Mouse (Mus musculus) urinary bladder, postnatal 4 days (tissue): ENCODE results near the gene Gfap.

Experiments
- DNase-seq, 2 experiments: peaks; one replicate each; pipeline ENCODE4 v3.0.0; 2021 to 2022; ENCODE audit warnings: low spot score in 2 of 2

Gfap gene

DNA sequence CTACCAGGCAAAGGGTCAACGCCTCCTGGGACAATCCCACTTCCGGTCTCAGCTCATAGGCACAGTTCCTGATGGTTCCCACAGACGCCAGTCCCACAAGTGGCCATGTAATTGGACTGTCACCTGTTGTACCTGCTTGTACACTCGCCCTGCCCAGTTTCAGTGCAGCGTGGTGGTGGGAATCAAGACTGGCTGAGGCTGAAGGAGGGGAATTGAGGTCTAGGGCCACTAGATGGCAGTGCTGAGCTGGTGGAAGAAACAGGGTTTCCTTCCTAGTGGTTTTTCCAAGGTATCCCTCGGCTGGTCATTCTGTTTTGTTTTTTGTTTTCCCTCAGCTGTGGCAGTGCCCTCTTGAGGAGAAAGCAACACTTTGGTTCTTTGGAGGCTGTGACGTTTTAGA, at the start of gene Gfap:
Gene Gfap, minus strand, starts transcription at position 150 of the 400 bp plus-strand sequence.
- DNase-seq, result peak; percentile 64 to 87

DNA sequence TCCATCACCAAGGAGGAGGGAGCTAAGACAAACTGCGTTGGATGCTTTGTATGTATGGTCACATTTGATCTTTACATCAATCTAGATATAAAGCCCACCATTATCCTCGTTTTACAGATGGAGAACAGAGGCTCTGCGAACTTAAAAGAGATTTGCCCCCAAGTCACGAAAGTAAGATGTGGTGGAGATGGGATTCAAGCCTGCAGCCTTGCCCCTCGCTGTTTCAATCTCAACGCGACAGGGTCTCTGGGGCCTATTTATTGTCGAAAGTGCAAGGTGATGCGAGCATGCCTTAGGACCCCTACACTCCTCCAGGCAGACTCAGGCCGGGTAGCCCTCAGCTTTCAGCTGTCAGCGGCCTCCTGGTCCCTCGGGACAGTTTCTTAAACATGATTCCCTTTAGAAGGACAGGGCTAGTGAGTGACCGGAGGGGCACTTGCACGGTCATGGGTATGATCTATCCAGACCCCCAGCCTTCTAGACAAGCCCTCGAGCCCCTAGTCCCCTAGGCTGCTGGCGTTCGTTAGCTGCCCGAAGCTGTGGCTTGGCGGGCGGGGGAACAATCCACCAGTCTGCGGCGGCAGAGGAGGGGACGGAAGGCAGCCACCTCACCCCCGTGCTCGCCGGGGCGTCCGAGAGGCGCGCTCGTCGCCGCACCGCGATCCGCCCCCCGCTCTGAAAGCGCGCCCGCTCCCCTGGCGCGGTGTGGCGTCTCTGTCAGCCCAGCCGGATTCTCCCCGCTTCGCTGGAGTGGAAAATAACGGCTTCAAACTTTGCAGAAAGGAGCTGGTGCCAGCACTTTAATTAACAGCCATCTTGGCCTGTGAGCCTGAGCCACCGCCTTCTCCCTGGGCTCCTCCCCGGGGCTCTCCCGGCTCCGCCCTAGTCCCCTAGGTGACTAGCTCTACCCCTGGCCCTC, 47.6 kb upstream of the Gfap start:
- DNase-seq, result peak in 1 of 2 experiments; percentile 29

DNA sequence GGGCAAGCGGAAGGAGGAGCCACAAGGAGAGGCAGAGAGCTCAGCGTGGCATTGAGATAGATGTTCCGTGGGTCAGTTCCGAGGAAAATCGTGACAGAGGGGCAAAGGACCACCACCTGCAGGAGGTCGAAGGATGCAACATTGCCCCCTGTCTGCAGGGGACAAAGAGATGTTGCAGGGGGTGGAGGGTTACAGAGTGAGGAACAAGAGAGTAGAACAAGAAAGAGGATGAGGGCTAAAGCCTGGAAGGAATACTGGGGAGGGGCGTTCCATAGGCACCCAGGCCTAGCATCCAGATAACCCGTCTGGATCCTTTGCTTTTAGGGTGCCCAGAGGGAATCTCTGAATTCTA, 46.3 kb upstream of the Gfap start:
- no peak for DNase-seq

DNA sequence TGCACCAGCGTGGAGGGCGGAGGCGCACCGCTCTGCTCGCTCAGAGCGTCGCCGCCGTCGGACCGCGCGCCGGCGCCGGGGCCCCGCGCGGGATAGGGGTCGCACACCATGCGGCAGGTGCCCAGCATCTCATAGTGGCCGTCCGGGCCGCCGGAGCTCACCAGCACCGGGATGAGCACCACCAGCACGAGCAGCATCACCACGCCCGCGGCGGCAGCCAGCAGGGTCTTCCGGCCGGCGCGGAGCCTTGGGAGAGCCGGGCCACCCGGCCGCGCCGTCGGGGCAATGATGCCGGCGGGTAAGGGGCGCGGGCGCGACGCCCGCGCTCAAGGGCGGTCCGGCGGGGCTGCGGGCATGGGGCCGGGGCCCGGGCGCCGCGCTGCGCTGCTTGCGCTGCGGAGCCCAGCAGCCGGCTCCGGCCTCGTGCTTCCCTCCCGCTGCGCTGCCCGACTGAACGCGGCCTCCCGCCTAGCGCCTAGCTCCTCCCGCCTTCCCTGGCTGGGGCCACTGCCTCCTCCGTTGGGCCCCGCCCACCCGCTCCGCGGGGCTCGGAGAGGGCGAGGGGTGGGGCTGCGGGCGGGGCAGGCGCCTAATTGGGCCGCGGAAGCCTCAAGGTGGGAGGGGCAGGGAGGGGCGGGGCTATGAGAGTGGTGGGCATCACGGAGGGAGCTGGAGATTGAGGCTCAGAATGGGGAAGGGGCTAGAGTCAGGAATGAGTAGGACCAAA, 45.7 kb upstream of the Gfap start, which contains the start of gene C1ql1:
Gene C1ql1, minus strand, starts transcription at position 424 of the 727 bp plus-strand sequence.
- peak; percentile 82 to 85 for DNase-seq

DNA sequence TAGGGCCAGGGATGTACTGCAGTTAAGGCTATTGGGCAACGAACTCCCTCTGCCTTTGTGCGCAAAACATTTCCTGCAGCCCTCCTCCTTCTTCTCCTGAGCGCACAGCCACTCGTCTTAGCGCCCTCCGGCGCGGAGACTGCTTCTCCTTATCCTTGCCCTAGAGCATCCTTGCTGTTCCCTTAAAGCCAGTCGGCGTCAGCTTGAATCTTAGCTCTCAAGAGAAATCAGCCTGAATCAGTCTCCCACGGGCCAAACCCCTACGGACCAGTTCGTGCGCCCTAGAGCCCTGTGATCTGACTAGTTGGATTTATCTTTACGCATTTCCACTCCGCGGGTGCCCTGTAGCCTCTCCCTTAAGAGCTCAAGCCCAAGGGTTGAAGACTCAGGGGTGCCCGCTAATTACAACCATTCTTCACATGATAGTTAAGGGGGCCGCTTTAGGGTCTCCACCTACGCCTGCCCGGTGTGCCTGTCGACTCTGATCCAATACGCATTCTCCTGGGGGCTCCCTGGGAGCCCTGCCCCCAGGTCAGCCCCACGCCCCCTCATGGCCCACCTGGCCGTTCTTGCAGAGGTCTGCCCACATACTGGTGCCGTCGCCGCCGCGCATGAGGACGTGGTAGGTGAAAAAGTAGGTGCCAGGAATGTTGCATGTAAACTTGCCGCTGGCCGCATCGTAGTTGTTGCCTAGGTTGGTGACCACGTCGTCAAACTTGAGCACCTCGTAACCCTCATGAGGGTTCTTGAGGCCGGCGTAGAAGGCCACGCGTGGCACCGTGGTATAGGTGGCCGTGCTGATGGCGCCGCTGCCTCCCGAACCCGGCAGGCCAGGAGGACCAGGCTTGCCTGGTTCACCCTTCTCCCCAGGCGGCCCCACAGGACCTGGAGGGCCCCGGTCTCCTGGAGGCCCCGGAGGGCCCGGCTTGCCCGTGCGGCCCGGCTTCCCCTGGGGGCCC, 44.9 kb upstream of the Gfap start:
- no peak for DNase-seq

DNA sequence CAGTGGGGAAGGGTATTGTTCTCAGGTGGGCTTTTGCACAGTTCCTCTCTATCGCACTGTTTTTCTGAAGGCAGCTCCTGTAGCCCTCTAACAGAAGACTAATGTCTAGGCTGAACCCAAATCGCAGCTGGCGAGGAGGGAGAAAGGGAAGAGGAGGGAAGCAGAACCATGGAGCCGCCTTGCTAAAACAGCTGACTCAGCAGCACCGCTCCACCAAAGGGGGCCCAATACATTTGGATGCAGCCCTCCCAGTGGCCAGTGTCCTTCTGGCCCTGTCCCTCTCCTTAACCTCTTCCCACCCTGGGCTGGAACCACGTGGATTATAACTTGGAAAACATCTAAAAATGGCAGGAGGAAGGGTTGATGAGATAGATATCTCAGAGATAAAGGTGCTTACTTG, 40.5 kb upstream of the Gfap start:
- no peak for DNase-seq

DNA sequence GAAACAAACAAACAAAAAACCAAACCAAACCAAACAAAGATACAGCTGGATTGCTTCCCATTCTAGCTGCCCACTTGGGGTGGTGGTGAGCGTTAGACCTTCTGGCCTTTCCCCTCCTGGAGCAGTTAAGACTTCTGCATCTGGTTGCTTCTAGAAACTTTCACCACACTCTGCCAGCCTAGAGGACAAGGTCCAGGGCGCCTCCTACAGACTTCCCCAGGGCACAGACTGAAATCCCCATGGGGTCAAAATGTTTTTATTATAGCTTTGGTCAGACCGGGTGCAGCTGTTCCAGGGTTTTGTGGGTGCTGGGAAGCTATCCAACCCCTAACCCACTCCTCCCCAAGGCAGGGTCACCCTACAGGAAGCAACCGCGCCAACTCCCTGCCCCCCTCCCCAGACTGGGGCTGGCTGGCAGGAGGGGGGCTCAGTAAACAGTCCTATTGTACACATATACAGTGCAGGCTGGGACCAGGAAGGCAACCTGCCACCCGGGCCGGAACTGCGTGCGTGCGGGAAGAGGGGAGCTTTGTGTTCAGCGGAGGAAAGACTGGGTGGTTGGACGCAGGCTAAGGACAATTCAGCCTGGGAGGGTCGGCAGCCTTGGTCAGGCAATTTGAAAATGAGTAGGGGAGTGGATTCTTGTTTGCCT, 38.4 kb upstream of the Gfap start:
- DNase-seq, result no peak

DNA sequence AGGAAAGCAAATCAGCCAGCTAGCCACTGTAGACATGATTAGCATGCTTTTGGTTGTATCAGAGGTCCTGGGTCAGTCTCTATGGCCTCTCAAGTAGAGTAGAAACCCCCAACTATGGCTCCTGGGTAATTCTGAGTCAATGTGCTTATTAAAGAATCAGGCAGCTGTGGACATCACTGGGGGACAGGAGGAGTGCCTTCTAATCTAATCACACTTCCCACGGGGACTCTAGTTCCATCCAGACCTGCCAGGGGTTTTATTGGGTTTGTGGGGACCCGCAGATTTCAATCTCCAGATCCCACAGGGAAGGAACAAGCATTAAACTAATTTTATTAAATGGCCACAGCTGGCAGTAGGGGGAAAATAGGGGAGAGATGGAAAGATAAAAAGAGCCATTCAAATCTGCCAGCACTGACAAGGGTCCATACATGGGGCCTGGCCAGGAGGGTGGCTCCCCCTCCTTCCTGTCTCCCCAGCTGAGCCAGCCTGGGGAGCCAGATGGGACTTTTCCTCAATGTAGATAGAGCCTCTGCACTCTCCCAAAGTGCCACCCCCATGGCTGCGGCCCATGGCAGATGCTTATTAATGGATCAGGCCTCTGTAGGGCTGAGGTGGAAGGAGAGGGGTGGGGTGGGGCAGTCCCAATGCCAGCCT, 36.9 kb upstream of the Gfap start:
- DNase-seq, result no peak

DNA sequence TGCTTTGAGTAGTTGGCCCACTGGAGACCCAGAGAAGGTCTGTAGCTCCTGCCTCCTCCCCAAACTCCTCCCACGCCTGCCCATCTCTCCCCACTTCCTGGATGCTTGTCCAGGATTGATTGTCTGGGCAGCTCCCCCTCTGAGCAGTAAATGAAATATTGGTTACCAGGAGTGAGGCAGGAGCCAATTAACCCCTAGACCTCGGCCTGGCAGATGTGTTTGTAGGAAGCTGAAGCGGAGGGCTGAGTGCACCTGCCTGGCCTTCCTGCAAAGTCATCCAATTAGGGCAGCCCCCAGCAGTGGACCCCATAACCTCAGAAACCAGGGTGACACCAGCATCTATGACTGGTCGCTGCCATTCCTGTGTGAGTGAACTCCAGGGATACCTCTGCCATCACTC, 35.6 kb upstream of the Gfap start:
- DNase-seq, result no peak

DNA sequence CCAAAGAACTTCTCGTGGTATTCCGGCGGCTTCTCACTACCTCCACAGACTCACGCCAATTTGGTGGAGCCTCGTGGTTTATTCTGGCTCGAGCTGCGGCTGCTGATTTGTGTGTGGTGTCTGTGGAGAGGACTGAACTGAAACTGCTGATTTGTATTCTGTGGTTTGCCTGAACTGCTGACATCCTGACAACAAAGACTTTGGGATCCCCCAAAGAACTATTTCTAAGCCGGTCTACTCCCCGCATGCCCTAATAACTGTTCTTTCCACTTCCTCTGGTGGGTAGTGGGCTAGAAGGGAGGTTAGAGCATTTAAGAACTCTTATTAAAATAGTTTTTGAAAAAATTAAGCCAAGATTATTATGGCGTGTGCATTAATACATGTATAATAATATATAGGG, 30.0 kb upstream of the Gfap start:
- no peak for DNase-seq

DNA sequence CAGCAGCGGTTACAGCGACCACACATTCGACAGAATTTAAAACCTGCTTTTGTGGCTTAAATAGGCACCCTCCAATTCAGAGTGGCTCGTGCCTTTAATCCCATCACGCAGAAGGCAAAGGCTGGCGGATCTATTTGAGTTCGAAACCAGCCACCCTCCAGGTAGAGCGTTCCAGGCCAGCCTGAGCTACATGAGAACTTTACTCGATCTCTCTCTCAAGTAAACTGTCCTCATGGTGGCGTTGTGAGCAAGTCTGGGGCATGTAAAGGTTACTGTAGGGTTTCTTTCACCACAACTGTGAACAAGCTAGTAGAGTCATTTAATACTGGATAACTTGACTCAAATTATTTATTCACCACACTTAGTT, 24.6 kb upstream of the Gfap start:
- DNase-seq, result no peak

DNA sequence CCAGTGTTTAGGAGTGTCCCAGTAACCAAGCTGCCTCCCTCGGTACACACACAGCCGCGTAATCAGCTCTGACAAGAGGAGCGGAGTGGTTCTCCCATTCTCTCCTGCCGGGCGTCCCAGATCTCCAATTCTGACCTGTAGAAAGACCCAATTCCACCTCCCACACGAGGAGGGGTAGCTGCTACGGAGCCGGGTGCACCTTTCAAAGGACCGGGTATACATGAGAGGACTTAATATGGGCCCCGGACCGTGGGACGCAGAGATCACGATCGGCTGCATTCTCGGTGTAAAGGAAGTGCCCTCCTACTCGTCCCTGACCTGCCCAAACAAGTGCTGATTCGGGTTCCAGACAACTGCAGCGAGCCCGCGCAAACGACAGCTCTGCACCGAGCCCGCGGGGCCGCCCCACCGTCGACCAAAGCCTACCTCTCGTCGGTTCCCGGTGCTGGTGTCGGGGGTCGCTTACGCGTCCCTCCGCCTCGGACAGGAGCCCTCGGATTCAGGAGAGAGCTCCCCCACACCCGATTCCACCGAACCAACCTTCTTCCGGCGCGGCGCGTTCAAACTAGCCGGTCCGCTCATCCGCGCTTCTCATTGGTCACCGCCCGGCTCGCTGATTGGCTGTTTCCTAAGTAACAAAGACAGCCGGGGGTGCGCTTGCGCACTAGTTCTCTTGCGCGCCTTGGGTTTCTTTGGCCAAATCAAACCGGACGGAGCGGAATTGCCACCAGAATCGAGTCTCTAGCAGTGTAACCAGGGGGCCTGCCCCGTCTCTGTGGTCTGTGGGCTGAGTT, 24.0 kb upstream of the Gfap start, which contains the start of gene Kif18b:
Gene Kif18b, minus strand, starts transcription at position 568 of the 794 bp plus-strand sequence.
- peak; percentile 90 to 95 for DNase-seq

DNA sequence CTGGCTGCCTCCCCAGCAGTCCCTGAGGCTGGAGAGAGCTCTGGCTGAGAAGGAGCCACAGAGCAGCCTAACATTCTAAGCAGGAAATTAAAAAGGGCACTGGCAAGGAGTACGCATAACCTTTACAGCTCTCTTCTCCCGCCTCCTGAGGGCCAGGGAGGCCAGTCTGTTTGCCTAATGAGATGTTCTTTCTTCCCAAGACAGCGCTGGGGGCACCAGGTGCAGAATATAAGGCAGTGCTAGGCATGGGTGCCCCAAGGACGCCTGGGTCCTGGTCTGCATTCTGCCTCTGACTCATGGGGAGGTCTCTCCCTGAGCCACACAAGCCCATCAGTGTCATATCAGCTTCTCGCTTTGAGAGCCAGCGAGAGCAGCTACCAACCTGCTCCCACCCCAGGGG, 20.8 kb upstream of the Gfap start:
- DNase-seq, result no peak

DNA sequence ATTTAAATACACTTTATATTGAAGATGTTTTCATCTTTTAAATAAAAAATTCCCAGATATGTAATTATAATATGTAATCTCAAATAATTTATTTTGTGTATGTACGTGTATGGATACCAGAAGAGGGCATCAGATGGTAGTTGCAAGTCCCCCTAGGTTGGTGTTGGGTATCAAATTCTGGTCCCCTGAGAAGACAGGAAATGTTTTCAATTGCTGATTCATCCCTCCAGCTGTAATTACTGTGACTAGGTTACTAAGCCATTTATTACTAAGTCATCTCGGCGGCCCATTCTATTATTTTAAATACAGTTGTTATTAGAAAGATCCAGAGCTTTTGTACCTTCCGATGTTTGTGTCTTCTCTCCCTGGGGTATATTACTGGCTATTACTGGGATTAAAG, 17.4 kb upstream of the Gfap start:
- DNase-seq, result no peak

DNA sequence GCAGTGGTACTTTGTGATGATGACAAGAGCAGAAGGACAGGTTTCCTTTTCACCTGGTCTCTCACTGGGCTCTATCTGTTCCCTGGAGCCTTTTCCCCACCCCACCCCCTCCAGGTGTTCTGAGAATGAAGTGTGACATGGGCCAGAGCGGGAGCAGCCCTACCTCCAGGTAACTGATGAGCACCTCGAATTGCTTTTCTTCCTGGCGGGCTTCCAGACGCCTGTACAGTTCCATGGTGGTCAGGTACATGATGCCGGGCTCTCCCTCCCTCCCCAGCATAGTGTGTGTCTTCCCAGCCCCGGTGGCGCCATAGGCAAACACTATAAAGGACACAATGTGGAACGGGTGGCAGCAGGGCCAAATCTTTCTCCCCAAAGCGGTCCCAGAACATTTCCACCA, 14.7 kb upstream of the Gfap start:
- DNase-seq, result no peak

DNA sequence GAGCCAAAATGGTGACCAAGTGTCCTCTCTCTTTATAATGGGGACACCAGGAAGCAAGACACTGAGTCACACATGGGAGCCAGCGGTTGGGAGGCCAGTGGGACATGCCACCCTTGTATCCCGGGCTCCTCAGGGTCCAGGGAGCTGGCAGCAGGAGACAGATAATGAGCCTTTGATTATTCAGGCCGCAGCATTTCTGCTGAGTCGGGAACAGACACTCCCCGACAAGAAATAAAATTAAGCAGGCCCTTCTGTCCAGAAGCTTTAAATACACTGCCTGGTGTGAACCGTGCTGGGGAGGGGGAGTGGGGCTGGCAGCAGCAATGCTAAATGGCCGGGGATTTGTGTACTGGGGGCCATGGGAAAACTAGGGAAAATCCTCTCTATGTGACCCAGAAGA, 10.7 kb upstream of the Gfap start:
- DNase-seq, result no peak

DNA sequence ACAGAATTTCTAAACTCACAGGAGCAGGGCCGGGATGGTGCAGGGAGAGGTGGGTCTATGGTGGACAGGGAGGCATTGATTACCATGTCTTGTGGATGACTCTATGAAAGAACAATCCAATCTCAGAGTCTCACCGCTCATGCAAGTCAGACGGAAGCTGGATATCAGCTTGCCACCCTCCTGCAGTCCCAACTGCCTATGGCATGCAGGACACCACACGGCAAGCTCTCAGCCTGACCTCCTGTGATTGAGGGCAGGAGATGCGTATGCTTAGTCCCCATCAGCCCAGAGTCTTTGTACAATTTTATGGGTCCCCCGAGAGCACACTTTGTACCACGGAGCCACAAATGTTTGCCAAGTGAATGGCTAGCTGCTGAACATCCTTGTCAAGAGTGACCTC, 2.9 kb upstream of the Gfap start:
- no peak for DNase-seq

DNA sequence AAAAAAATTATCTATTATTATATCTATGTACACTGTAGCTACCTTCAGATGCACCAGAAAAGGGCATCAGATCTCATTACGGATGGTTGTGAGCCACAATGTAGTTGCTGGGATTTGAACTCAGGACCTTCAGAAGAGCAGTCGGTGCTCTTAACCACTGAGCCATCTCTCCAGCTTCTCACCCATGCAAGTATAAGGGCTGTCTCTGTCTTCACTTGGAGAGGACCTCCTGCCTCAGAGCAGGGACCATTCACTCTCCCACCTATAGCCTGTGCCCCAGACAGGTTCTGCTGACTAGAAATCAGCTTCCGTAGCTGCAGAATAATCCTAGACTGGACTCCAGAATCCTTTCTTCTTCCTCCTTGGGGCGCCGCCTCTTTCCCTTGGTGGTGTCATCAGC, 1.4 kb upstream of the Gfap start:
- no peak for DNase-seq

DNA sequence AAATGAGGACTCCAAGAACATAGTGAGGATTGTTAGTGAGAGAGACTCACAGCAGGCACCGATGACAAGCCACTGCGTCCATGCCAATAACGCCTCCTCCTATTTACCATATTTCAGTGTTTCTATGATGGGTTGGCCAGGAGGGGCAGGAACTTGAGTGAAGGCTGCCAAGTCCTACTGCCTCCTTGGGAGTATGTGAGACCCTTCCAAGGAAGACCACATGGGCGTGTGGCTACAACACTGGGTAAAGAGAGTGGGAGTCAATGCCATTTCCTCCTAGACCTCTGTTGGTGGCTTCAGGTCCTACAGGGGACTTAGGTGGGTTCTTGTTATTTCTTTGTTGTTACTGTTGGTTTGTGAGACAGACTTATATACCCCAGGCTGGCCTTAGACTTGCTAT, 487 bp upstream of the Gfap start:
- DNase-seq, result no peak

DNA sequence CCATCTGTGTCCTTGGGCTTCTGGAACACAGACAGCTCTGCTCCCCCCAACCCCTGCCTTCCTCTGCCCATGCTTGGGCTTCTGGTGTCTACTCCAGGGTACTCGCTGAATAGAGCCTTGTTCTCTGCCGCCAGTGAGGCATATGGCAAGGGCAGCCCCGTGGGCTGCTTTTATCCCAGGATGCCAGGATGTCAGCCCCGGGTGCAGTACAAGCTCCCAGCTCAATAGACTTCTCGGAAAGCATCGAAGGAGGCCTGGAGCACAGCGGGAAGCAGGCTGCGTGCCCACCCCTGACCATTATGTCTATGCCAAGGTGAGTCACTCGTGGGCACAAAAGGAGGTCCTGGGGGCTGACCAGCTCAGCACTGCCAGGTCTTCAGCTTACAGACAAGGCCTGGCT, 2.3 kb downstream of the Gfap start:
- no peak for DNase-seq
